Mouse (Mus musculus): ENCODE measurements around the gene Cps1.

DNA sequence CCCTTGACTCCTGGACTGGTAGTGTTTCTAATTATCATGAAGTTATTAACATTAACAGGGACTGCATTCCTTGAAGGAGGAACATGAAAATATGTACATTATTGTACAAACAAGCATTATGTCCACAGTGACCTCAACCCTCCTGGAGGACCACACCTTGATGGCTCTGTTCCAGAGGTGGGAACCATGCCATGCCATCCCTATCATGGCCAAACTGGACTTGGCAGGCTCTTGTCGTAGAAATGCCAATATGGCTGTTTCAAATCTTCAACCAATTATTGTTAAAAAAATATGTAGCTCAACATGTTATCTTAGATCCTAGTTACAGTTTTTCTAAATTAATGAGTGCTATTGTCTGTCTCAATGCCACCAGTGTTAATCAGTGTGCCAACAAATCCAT, 116.1 kb downstream of the Cps1 start:
- no peak for TF ChIP-seq CTCF (IDR thresholded peaks at IDR 0.05; ENCODE audit: insufficient read depth, low read depth, low read length)
- TF ChIP-seq POLR2A (IDR thresholded peaks at IDR 0.05; ENCODE audit: insufficient read depth, low read depth, low read length): no peak
